Mouse (Mus musculus) effector memory CD4-positive, alpha-beta T cell, adult 7 months (primary cell): Measurements from ENCODE around the gene Cer1. TPM values are rescaled to one million over a fixed set of nuclear protein-coding genes. Genes with fewer than 3 reads are reported as not detected.

ENCODE experiments used
- polyA plus RNA-seq: library from polyadenylated mRNA; unstranded; fragments of 100-300 nt; shearing (Covaris generic); gene quantifications from one replicate; pipeline ENCODE4 v1.2.1, GENCODE M21; 2017

Gene Cer1
- not detected for polyA plus RNA-seq

GRCm38 (mm10) chr4:82884636-82885534 is at the start of gene Cer1:
Gene Cer1 (minus strand): TSS chr4:82885148.

DNA sequence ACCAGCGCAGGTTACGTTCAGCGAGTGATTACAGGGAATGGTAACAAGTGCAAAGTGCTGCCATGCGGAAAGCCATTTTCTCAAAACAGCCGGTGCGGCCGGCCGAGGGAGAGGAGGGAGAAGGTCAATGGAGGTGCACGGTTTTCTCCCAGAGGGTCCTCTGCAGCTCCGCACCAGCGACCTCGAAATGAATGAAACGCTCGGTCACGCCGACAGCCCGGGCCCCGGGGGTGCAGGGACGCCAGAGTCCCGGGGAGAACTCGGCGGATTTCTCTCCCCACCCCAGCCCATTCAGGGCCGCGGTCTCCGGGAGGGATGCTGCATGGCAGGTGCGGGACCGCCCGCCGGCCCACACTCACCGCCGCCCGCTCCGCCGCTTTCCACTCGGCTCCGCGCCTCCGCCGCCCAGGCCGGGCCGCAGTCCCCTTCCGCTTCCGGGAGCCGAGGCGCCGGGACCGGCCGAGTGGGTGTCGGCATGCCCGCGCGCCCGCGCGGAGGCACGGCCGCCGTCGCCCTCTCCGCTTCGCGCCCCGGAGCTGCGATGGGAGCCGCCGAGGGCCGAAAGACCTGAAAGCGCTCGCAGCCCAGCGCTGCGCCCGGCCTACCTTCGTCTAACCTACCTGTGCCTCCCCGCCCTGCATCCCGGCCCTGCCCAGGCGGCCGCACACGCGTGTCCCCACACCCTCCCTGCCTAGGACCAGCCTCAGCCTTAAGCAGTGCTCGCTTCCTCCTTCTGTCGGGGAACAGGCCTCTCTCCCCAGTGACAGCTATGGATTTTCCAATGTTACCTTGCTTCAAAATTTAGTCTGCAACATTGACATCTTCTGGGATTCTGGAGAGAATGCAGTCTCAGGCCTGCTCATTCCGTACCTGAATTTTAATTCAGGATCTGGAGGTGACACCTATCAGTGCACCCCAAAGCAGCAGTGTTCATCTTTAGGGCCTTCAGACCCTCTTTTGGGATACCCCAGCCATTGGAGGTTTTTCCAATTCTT is 25.5 kb downstream of the Cer1 start, which contains the start of gene Zdhhc21:
Zdhhc21 (minus strand) TSS at position 828 of the 995 bp plus-strand sequence.

Other genes starting within 250 kb of the Cer1 start
- gene Nfib, start 179.4 kb downstream of the Cer1 start, polyA plus RNA-seq = 0.68 TPM
- 16.2 TPM for gene Zdhhc21, start 25.2 kb downstream of the Cer1 start, polyA plus RNA-seq
- gene Frem1, start 167.2 kb upstream of the Cer1 start, polyA plus RNA-seq = 0.74 TPM